Mouse (Mus musculus) myocyte (in vitro differentiated cells): ENCODE results near the gene Ndufa6. TPM values are rescaled to one million over a fixed set of nuclear protein-coding genes. Genes with fewer than 3 reads are reported as not detected.
A peak's percentile ranks its signal among the peaks of the same experiment; 100 is the strongest.
"Not testable (repeated sequence)": the region's sequence is repeated elsewhere in the genome, so short reads cannot be mapped to it uniquely, and the experiment has no call there.

Source experiments
- H3K27me3 ChIP-seq: one replicate; pipeline ENCODE4 v1.6.1; 2011; ENCODE audit not compliant: control insufficient read depth, insufficient read depth, insufficient read length
- H3K36me3 ChIP-seq: one replicate; pipeline ENCODE4 v1.6.1; 2011; ENCODE audit not compliant: control insufficient read depth, insufficient read depth
- H3K4me2 ChIP-seq: one replicate; pipeline ENCODE4 v1.6.1; 2011; ENCODE audit warnings: low read depth, control low read depth
- H3K4me3 ChIP-seq: one replicate; pipeline ENCODE4 v1.5.1; 2011; ENCODE audit warnings: mild to moderate bottlenecking, control low read depth, moderate library complexity
- H3K79me2 ChIP-seq: one replicate; pipeline ENCODE4 v1.6.1; 2011; ENCODE audit not compliant: control insufficient read depth, insufficient read depth
- H3ac ChIP-seq: one replicate; pipeline ENCODE4 v1.6.1; 2011; ENCODE audit not compliant: control insufficient read depth, insufficient read length
- CEBPB ChIP-seq: IDR thresholded peaks from 2 replicates; pipeline ENCODE4 v1.6.1; 2011; ENCODE audit warnings: mild to moderate bottlenecking, moderate library complexity; ENCODE audit not compliant: poor library complexity, insufficient read depth, severe bottlenecking
- E2F4 ChIP-seq: IDR thresholded peaks from one replicate; pipeline ENCODE4 v1.6.1; 2011; ENCODE audit warnings: mild to moderate bottlenecking, control low read depth, moderate library complexity; ENCODE audit not compliant: insufficient read depth
- MAX ChIP-seq: IDR thresholded peaks from one replicate; pipeline ENCODE4 v1.6.1; 2011; ENCODE audit warnings: low read depth, mild to moderate bottlenecking, control low read depth
- MYOD1 ChIP-seq, 3 experiments: IDR thresholded peaks; one replicate each; pipeline ENCODE4 v1.6.1; 2011; ENCODE audit warnings: control low read depth in 2 of 3, low read depth in 2 of 3, mild to moderate bottlenecking in 2 of 3, moderate library complexity in 1 of 3; ENCODE audit not compliant: insufficient read length in 2 of 3, control insufficient read depth in 1 of 3
- MYOG ChIP-seq, 3 experiments: IDR thresholded peaks; one replicate each; pipeline ENCODE4 v1.6.1; 2011; ENCODE audit warnings: control low read depth in 2 of 3, low read depth in 2 of 3, mild to moderate bottlenecking in 2 of 3; ENCODE audit not compliant: insufficient read length in 2 of 3, control insufficient read depth in 1 of 3, insufficient read depth in 1 of 3
- POLR2A ChIP-seq: IDR thresholded peaks from one replicate; pipeline ENCODE4 v1.6.1; 2011; ENCODE audit warnings: low read depth, mild to moderate bottlenecking, control low read depth, moderate library complexity; ENCODE audit not compliant: insufficient read length
- POLR2AphosphoS2 ChIP-seq: IDR thresholded peaks from one replicate; pipeline ENCODE4 v1.6.1; 2011; ENCODE audit warnings: low read depth, control low read depth; ENCODE audit not compliant: insufficient read length
- REST ChIP-seq: IDR thresholded peaks from one replicate; pipeline ENCODE4 v1.6.1; 2011; ENCODE audit warnings: mild to moderate bottlenecking, control low read depth, moderate library complexity; ENCODE audit not compliant: insufficient read depth, insufficient read length
- SRF ChIP-seq: IDR thresholded peaks from one replicate; pipeline ENCODE4 v1.6.1; 2011; ENCODE audit warnings: low read depth; ENCODE audit not compliant: control insufficient read depth, insufficient read length
- TCF12 ChIP-seq: IDR thresholded peaks from one replicate; pipeline ENCODE4 v1.6.1; 2011; ENCODE audit warnings: mild to moderate bottlenecking, control low read depth; ENCODE audit not compliant: poor library complexity, insufficient read depth, severe bottlenecking
- TCF3 ChIP-seq: IDR thresholded peaks from one replicate; pipeline ENCODE4 v1.6.1; 2011; ENCODE audit warnings: low read depth, control low read depth; ENCODE audit not compliant: insufficient read length
- USF1 ChIP-seq: IDR thresholded peaks from one replicate; pipeline ENCODE4 v1.6.1; 2011; ENCODE audit warnings: low read depth, mild to moderate bottlenecking, control low read depth, moderate library complexity
- polyA plus RNA-seq: library from polyadenylated mRNA; unstranded; fragments of >200 nt; fragmentation: generic; extraction: Trizol; gene quantifications from one replicate; pipeline ENCODE4 v1.2.1, GENCODE M21; 2012; ENCODE audit warnings: missing spikeins

The Ndufa6 gene
- polyA plus RNA-seq, 1 experiment, result 517 TPM

- Histone ChIP-seq H3K27me3 (peaks cover 4% of the 10 kb centered on the region), H3K4me3 (no peak overlapping the region), H3K4me2 (no peak overlapping the region), H3K79me2 (no peaks in the 10 kb centered on the region), H3K36me3 (no peaks in the 10 kb centered on the region), H3ac (no peak overlapping the region)
- no peak for TF ChIP-seq TCF12
- no peak for TF ChIP-seq MYOG (IDR thresholded peaks at IDR 0.05; ENCODE audit: control insufficient read depth in 1 of 3, insufficient read depth in 1 of 3, insufficient read length in 2 of 3, low read depth in 2 of 3)
- TF ChIP-seq SRF, result no peak
- no peak for TF ChIP-seq CEBPB
These were observed 20.3 kb upstream of the Ndufa6 start for GRCm38 (mm10) chr15:82374437-82374836.

GRCm38 (mm10) chr15:82372991-82373390 is 18.9 kb upstream of the Ndufa6 start:
- no peak for TF ChIP-seq SRF
- no peak for TF ChIP-seq E2F4
- no peak for TF ChIP-seq CEBPB
- TF ChIP-seq USF1, result no peak
- TF ChIP-seq REST, result no peak
- no peak for TF ChIP-seq MYOD1 (IDR thresholded peaks at IDR 0.05; ENCODE audit: control insufficient read depth in 1 of 3, insufficient read length in 2 of 3, low read depth in 2 of 3)
- no peak for TF ChIP-seq POLR2AphosphoS2
- no peak for TF ChIP-seq TCF3
- TF ChIP-seq MAX, result no peak
- TF ChIP-seq MYOG (IDR thresholded peaks at IDR 0.05; ENCODE audit: control insufficient read depth in 1 of 3, insufficient read depth in 1 of 3, insufficient read length in 2 of 3, low read depth in 2 of 3), result no peak
- TF ChIP-seq POLR2A, result no peak
- no peak for TF ChIP-seq TCF12
- Histone ChIP-seq H3K27me3 (peaks cover 4% of the 10 kb centered on the region), H3K4me2 (no peak overlapping the region), H3ac (no peak overlapping the region), H3K4me3 (no peak overlapping the region), H3K36me3 (no peaks in the 10 kb centered on the region), H3K79me2 (no peaks in the 10 kb centered on the region)

DNA sequence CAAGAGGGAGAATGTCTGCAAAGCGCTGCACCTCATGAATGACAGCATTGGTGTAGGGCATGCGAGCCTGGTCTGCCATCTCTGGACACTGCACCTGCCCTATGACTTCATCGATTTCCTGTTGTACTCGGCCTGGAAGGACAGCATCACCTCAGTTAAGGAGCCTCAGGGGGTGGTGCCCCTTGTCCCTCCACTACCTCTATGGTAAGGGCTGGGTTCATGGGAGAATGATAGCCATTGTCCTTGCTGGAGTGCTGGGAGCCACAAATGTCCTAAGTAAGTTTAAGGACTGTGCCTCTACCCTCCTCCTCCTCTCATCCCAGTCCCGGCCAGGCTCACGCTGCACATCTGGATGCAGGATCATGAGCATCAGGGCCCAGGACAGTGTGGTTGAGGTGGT is 18.3 kb upstream of the Ndufa6 start:
- Histone ChIP-seq H3K79me2 (no peaks in the 10 kb centered on the region), H3K4me3 (no peak overlapping the region), H3K27me3 (peaks cover 4% of the 10 kb centered on the region), H3K4me2 (no peak overlapping the region), H3K36me3 (no peaks in the 10 kb centered on the region), H3ac (no peak overlapping the region)
- no peak for TF ChIP-seq MYOG (IDR thresholded peaks at IDR 0.05; ENCODE audit: control insufficient read depth in 1 of 3, insufficient read depth in 1 of 3, insufficient read length in 2 of 3, low read depth in 2 of 3)

DNA sequence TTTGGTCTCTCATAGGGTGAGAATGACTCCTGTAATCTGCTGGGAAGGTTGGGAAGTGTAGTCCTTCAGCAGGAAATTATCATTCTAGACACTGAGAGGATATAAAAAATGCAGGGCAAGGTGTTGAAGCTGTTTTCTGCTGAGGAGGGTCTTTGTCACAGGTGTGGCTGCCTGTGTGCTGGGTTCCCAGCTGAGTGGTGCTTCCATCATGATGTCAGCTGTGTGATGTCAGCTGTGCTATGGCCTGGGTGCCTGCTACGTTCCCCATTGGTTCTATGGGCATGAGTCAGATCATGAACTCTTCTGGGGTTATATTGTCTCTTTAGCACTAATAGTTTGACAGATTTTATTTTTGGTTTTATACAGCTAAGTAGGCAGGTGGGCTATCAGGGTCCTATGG is 14.7 kb upstream of the Ndufa6 start:
- TF ChIP-seq SRF (no peak), CEBPB (no peak), MAX (no peak), TCF3 (no peak), POLR2A (no peak), REST (no peak), MYOG (IDR thresholded peaks at IDR 0.05; ENCODE audit: control insufficient read depth in 1 of 3, insufficient read depth in 1 of 3, insufficient read length in 2 of 3, low read depth in 2 of 3) (no peak), E2F4 (no peak)
- no peak overlapping the region for H3K4me2 ChIP-seq
- no peak overlapping the region for H3ac ChIP-seq
- H3K4me3 ChIP-seq, result no peak overlapping the region
- H3K36me3 ChIP-seq, result no peaks in the 10 kb centered on the region
- no peaks in the 10 kb centered on the region for H3K79me2 ChIP-seq
- peaks cover 4% of the 10 kb centered on the region for H3K27me3 ChIP-seq

DNA sequence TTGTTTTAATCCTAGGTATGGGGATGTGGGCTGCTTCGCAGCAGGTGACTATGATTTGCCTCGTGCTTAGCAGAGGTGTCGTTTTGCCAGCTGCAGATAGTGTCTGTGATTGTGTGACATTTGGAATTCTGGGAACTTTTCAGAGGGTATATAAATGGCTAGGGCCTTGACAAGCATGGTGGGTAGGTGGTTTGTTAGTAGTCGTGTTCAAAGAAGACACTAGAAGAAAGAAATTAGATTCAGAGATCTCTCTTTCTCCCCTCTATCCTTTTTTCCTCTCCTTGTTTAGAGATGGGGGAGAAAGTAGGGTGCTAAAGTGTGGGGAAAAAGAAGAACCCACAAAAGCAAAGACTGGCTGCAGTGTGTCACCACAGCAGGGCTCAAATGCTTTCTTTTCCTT is 14.0 kb upstream of the Ndufa6 start:
- Histone ChIP-seq H3K79me2 (no peaks in the 10 kb centered on the region), H3K36me3 (no peaks in the 10 kb centered on the region), H3K27me3 (peaks cover 4% of the 10 kb centered on the region), H3ac (no peak overlapping the region), H3K4me3 (no peak overlapping the region), H3K4me2 (no peak overlapping the region)
- no peak for TF ChIP-seq CEBPB
- TF ChIP-seq E2F4, result no peak
- no peak for TF ChIP-seq MYOG (IDR thresholded peaks at IDR 0.05; ENCODE audit: control insufficient read depth in 1 of 3, insufficient read depth in 1 of 3, insufficient read length in 2 of 3, low read depth in 2 of 3)
- no peak for TF ChIP-seq POLR2A
- TF ChIP-seq MAX, result no peak
- TF ChIP-seq TCF12, result no peak
- no peak for TF ChIP-seq SRF
- no peak for TF ChIP-seq POLR2AphosphoS2
- no peak for TF ChIP-seq USF1
- TF ChIP-seq REST, result no peak
- no peak for TF ChIP-seq MYOD1 (IDR thresholded peaks at IDR 0.05; ENCODE audit: control insufficient read depth in 1 of 3, insufficient read length in 2 of 3, low read depth in 2 of 3)
- TF ChIP-seq TCF3, result no peak

- not testable (repeated sequence) for H3ac ChIP-seq, H3K27me3 ChIP-seq, H3K36me3 ChIP-seq, H3K79me2 ChIP-seq, H3K4me3 ChIP-seq
- peak overlapping the region; percentile 61 for H3K4me2 ChIP-seq
These were observed 10.4 kb upstream of the Ndufa6 start for GRCm38 (mm10) chr15:82364561-82364960.

GRCm38 (mm10) chr15:82363801-82364200 is 9.7 kb upstream of the Ndufa6 start:
- H3ac ChIP-seq, H3K27me3 ChIP-seq, H3K36me3 ChIP-seq, H3K79me2 ChIP-seq, H3K4me3 ChIP-seq, H3K4me2 ChIP-seq: not testable (repeated sequence)
